Mouse (Mus musculus) frontal cortex, adult 2 months (tissue): ENCODE measurements at regions not wholly inside any gene's neighbourhood (a gene's known extent, or its start where the extent isn't known, plus 50 kb on each side); places are given as distances from the start of the nearest gene placed in this dataset.
A peak's percentile ranks its signal among the peaks of the same experiment; 100 is the strongest.

Experiments used
- DNase-seq, 2 experiments: peaks; one replicate each; pipeline ENCODE4 v3.0.0; 2022; ENCODE audit warnings: low spot score in 1 of 2; ENCODE audit errors: extremely low spot score in 1 of 2

DNA sequence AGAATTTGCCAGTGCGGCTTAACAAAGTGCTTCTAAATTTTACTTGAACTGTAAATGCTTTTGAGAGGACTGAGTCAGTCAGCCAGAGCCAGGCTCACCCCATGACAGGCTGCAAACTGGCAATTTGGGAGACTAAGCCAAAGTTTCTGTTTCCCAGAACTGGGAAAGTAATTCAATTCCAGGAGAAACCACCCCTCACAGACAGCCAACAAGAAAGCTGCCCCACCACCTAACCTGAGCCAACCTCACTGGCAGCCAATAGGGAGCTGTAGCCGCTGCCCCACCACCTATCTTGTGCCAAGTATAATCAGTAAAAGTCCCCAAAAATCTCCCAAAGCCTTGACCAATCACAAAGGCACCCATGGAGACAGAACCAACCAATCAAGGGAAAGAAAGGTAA lies 71.6 kb upstream of the Wdr75 start:
- DNase-seq, result peak in 1 of 2 experiments; percentile 3

DNA sequence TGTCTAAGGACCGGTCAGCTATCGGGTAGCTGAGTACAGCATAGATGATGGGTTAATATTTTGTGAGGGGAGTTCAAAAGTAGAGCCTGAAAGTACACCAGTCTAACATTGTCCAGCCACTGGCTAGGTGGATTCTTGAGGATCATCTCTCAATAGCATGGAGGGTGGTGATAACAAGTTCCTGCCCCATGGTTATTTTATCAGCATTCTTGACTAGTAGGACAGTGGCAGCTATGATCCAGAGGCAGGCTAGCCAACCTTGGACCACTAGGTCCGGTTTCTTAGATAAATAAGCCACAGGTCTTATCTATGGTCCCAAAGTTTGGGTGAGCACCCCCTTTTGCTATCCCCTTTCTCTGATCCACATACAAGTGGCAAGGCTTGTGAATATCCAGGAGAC lies 62.0 kb upstream of the Wdr75 start:
- DNase-seq, result no peak

DNA sequence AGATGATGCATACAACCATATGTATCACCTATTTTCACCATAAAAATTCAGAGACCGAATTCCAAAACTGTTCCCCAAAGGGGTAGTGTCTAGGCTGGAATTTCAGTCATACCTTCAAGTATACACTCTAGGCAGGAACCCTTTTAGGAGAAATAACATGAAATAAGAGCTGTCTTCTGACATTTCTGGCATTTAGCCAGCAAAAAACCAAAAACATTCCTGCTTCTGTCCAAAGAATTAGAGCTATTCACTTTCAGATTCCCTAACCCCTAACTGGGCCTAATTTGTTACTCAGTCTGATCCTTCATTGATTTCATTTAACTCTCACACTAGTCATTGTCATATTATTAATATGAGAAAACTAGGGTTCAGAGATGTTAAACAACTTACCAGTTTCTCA lies 49.8 kb upstream of the Wdr75 start:
- no peak for DNase-seq
